Mouse (Mus musculus) cerebellum, adult 2 months (tissue): ENCODE measurements at regions not wholly inside any gene's neighbourhood (a gene's known extent, or its start where the extent isn't known, plus 50 kb on each side); places are given as distances from the start of the nearest gene placed in this dataset.

Experiments
- CTCF ChIP-seq: fragments of 200-500 bp; IDR thresholded peaks from 2 replicates; pipeline ENCODE4 v1.5.1; 2011; ENCODE audit warnings: low read depth, mild to moderate bottlenecking, control low read depth, low read length, moderate library complexity, borderline replicate concordance; ENCODE audit not compliant: insufficient read depth
- POLR2A ChIP-seq: fragments of 200-500 bp; IDR thresholded peaks from 2 replicates; pipeline ENCODE4 v1.6.1; 2011; ENCODE audit warnings: low read length, control low read depth, borderline replicate concordance; ENCODE audit not compliant: insufficient read depth

DNA sequence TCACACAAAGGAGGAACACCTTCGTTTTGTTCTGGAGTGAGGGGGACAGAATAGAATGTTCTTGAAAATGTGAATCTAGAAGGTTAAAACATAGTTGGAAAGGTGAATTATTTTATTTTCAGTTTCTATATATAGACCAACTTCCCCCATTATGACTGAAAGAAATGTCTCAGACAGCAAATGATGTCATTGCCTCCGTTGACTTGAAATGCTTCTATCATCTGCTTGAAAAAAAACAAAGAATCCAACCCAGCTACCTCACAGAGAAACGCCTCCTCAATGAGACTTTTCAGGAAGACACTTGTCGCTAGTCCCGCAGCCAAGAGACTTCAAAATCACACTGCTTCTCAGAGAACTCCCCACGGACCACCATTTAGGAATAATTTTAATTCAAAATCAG, 65.1 kb upstream of the Commd3 start:
- TF ChIP-seq POLR2A, result no peak
- TF ChIP-seq CTCF, result no peak
